Mouse (Mus musculus) erythroblast, embryonic 14.5 days (primary cell): Measurements from ENCODE around the gene Proser3. TPM values are rescaled to one million over a fixed set of nuclear protein-coding genes. Genes with fewer than 3 reads are reported as not detected.

Source experiments
- H3K27me3 ChIP-seq: 2 replicates; pipeline ENCODE4 v1.6.1; 2012; ENCODE audit warnings: inconsistent platforms; ENCODE audit not compliant: control insufficient read depth
- H3K36me3 ChIP-seq: 2 replicates; pipeline ENCODE4 v1.6.1; 2012; ENCODE audit warnings: mild to moderate bottlenecking, inconsistent platforms; ENCODE audit not compliant: control insufficient read depth
- H3K4me1 ChIP-seq: 2 replicates; pipeline ENCODE4 v1.6.1; 2012; ENCODE audit warnings: inconsistent platforms; ENCODE audit not compliant: control insufficient read depth
- H3K4me3 ChIP-seq: replicated peaks from 2 replicates; pipeline ENCODE3; 2012; ENCODE audit warnings: moderate library complexity, mild to moderate bottlenecking, inconsistent platforms
- H3K9me3 ChIP-seq: 2 replicates; pipeline ENCODE4 v1.6.1; 2012; ENCODE audit warnings: low read length, inconsistent platforms, mixed read lengths; ENCODE audit not compliant: control insufficient read depth
- GATA1 ChIP-seq: IDR thresholded peaks from 2 replicates; pipeline ENCODE4 v1.6.1; 2012; ENCODE audit warnings: low read length, inconsistent platforms, mixed read lengths
- TAL1 ChIP-seq: IDR thresholded peaks from 3 replicates; pipeline ENCODE4 v1.6.1; 2012; ENCODE audit warnings: low read length, inconsistent platforms, mixed read lengths
- polyA plus RNA-seq: library from polyadenylated mRNA; stranded (reverse); fragments of >175 nt; gene quantifications from 2 replicates; pipeline ENCODE4 v1.2.3, GENCODE M21; 2012

The Proser3 gene
- polyA plus RNA-seq, 1 experiment, result 1.9 TPM

DNA sequence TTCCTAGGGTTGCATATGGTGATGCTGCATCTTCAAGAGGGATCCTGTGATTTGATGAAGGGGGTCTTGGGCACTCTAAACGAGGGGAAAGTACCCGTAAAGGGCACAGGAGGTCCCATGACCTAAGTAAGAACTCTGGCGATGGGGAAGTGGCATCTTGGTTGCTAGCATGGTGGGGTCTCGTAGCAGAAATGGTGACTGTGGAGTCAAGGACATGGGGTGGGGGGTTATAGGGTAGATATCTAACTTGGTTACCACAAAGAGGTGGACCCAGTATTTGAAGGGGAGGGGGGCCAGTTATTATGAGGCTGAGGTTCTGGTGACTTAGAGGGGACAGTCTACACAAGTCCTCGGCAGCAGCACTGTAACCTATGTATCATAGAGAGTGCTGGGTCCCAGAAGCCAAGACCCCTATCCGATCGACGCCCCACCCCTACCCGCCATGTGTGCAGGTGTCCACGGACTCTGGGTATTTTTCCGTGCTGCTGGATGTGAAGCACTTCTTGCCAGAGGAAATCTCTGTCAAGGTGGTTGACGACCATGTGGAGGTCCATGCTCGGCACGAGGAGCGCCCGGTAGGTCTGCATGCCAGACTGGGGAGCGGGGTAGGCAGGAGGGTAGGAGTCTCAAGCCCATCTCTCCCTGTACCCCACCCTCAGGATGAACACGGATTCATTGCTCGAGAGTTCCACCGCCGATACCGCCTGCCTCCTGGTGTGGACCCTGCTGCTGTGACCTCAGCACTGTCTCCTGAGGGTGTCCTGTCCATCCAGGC is 1.9 kb upstream of the Proser3 start:
- TF ChIP-seq GATA1 (no peak), TAL1 (no peak)
- Histone ChIP-seq H3K9me3 (no peaks in the 10 kb centered on the region), H3K27me3 (no peaks in the 10 kb centered on the region), H3K4me1 (peaks cover 60% of the 10 kb centered on the region), H3K36me3 (peaks cover 51% of the 10 kb centered on the region), H3K4me3 (peak overlapping the region; percentile 93)

DNA sequence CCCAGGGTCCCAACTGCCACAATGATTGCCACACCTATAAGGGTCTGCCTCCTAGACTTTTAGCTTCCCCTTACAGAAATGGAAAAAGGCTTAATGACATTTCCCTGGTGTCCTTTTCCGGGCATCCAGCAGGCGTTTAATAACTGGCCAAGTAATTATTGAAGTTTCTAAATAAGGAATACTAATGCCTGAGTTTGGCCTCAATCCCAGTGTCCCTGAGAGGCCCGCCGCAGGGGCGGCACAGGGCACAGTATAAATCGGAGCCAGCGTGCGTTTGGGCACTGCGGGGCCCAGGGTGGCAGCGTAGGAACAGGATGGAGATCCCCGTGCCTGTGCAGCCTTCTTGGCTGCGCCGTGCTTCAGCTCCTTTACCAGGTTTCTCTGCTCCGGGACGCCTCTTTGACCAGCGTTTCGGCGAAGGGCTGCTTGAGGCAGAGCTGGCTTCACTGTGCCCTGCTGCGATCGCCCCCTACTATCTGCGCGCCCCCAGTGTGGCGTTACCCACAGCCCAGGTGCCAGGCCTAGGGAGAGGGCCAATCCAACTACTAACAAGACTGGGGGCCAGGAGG is 1.0 kb upstream of the Proser3 start:
- Histone ChIP-seq H3K36me3 (peaks cover 59% of the 10 kb centered on the region), H3K4me3 (peak overlapping the region; percentile 93), H3K9me3 (no peaks in the 10 kb centered on the region), H3K4me1 (peaks cover 51% of the 10 kb centered on the region), H3K27me3 (no peaks in the 10 kb centered on the region)
- TF ChIP-seq GATA1 (no peak), TAL1 (no peak)

DNA sequence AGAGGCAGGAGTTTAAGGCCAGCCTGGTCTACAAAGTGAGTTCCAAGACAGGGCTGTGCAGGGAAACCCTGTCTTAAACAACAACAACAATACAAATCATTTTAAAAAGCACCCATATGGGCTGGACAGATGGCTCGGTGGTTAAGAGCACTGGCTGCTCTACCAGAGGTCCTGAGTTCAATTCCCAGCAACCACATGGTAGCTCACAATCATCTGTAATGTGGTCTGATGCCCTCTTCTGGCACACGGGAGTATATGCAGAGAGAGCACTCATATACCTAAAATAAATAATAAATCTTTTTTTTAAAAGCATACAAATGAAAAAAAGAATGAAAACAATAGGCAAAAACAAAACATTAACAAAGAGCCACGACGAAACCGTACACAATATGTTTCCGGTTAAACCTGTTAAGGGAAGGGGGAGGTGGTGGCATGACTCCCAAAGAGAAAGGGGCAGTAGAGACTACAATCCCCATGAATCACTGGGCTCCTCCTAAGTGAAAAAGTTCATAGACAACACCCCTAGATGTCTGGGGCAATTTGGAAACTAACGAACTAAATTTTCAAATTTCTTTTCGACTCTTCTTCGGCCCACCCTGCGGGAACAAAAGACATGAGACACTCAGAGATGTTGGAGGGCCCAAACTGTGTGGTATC is 526 bp downstream of the Proser3 start:
- H3K9me3 ChIP-seq, result no peaks in the 10 kb centered on the region
- peaks cover 39% of the 10 kb centered on the region for H3K4me1 ChIP-seq
- TF ChIP-seq TAL1, result no peak
- no peak for TF ChIP-seq GATA1
- peak overlapping the region; percentile 93 for H3K4me3 ChIP-seq
- H3K27me3 ChIP-seq, result no peaks in the 10 kb centered on the region
- peaks cover 51% of the 10 kb centered on the region for H3K36me3 ChIP-seq

GRCm38 (mm10) chr7:30550603-30551002 is 1.5 kb downstream of the Proser3 start:
- no peak for TF ChIP-seq TAL1
- TF ChIP-seq GATA1, result no peak
- H3K4me1 ChIP-seq, result peaks cover 39% of the 10 kb centered on the region
- peaks cover 50% of the 10 kb centered on the region for H3K36me3 ChIP-seq
- no peaks in the 10 kb centered on the region for H3K27me3 ChIP-seq
- H3K4me3 ChIP-seq, result no peak overlapping the region
- no peaks in the 10 kb centered on the region for H3K9me3 ChIP-seq

GRCm38 (mm10) chr7:30549880-30550279 is 2.2 kb downstream of the Proser3 start:
- Histone ChIP-seq H3K36me3 (peaks cover 46% of the 10 kb centered on the region), H3K4me3 (no peak overlapping the region), H3K4me1 (peaks cover 39% of the 10 kb centered on the region), H3K9me3 (no peaks in the 10 kb centered on the region), H3K27me3 (no peaks in the 10 kb centered on the region)
- no peak for TF ChIP-seq TAL1
- no peak for TF ChIP-seq GATA1

- H3K36me3 ChIP-seq, result peaks cover 72% of the 10 kb centered on the region
- H3K27me3 ChIP-seq, result no peaks in the 10 kb centered on the region
- TF ChIP-seq GATA1 (no peak), TAL1 (no peak)
- H3K4me3 ChIP-seq, result no peak overlapping the region
- no peaks in the 10 kb centered on the region for H3K9me3 ChIP-seq
- peaks cover 14% of the 10 kb centered on the region for H3K4me1 ChIP-seq
Measured at GRCm38 (mm10) chr7:30544327-30544726, 7.8 kb downstream of the Proser3 start.

DNA sequence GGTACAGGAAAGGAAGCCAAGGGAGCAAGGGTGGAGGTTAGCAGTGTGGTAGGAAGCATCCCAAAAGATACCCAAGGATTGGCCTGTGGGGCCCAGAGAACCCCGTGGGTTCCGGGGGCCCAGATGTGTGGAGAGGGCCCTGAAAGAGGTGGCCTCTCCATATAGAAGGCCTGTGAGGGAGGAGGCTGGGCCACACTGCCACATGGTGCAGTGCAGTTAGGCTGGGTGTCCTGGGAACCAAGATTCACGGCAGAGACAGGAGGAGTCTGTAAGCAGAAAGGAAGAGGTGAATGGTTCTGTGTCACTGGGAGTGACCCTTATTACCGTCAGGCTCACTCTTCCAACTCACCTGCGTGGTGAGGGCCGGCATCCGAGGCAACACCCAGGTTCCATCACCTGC is 11.5 kb downstream of the Proser3 start:
- H3K4me1 ChIP-seq, result peaks cover 26% of the 10 kb centered on the region
- no peak overlapping the region for H3K4me3 ChIP-seq
- no peak for TF ChIP-seq TAL1
- no peak for TF ChIP-seq GATA1
- peaks cover 52% of the 10 kb centered on the region for H3K36me3 ChIP-seq
- H3K27me3 ChIP-seq, result no peaks in the 10 kb centered on the region
- no peaks in the 10 kb centered on the region for H3K9me3 ChIP-seq

GRCm38 (mm10) chr7:30534633-30535577 is 17.2 kb downstream of the Proser3 start, which contains the start of gene Arhgap33:
Gene Arhgap33, minus strand, starts transcription at chr7:30535060.
- Histone ChIP-seq H3K36me3 (peaks cover 47% of the 10 kb centered on the region), H3K27me3 (peaks cover 6% of the 10 kb centered on the region; the same call in 1 of the 2 replicates), H3K9me3 (no peaks in the 10 kb centered on the region), H3K4me1 (peaks cover 53% of the 10 kb centered on the region), H3K4me3 (peak within 1 kb of the TSS; percentile 87)
- no peak for TF ChIP-seq TAL1
- TF ChIP-seq GATA1, result no peak
